Mouse (Mus musculus): ENCODE data around the gene Serpinf2.
A peak's percentile ranks its signal among the peaks of the same experiment; 100 is the strongest.

DNA sequence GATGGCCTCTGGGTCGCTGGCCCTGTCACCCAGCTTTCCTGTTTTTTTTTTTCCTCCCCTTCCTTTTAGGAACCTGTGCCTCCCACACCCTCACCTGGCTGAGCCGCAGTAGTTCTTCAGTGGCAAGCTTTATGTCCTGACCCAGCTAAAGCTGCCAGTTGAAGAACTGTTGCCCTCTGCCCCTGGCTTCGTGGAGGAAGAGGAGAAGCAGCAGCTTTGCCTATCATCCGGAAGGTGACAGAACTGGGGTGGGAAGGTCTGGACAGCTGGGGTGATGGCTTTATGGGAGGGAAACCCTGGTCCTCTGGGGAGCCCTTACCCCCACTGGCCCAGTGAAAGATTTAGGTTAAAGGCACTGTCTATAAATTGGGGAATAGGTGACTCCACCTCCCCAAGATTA, 24.2 kb upstream of the Serpinf2 start:
- TF ChIP-seq USF1 (IDR thresholded peaks at IDR 0.05; ENCODE audit: low read depth) (no peak), POLR2AphosphoS2 (IDR thresholded peaks at IDR 0.05; ENCODE audit: insufficient read length, low read depth) (peak; percentile 65), POLR2A (IDR thresholded peaks at IDR 0.05; ENCODE audit: insufficient read length, low read depth) (peak; percentile 35), MYOD1 (IDR thresholded peaks at IDR 0.05; ENCODE audit: control insufficient read depth in 1 of 3, insufficient read length in 2 of 3, low read depth in 2 of 3) (no peak), SRF (IDR thresholded peaks at IDR 0.05; ENCODE audit: control insufficient read depth, insufficient read length, low read depth) (no peak), TCF12 (IDR thresholded peaks at IDR 0.05; ENCODE audit: insufficient read depth, poor library complexity, severe bottlenecking) (no peak), MYOG (IDR thresholded peaks at IDR 0.05; ENCODE audit: control insufficient read depth in 1 of 3, insufficient read depth in 1 of 3, insufficient read length in 2 of 3, low read depth in 2 of 3) (no peak), E2F4 (IDR thresholded peaks at IDR 0.05; ENCODE audit: insufficient read depth) (no peak), MAX (IDR thresholded peaks at IDR 0.05; ENCODE audit: low read depth) (no peak), TCF3 (IDR thresholded peaks at IDR 0.05; ENCODE audit: insufficient read length, low read depth) (no peak), CEBPB (IDR thresholded peaks at IDR 0.05; ENCODE audit: insufficient read depth, poor library complexity, severe bottlenecking) (no peak), REST (IDR thresholded peaks at IDR 0.05; ENCODE audit: insufficient read depth, insufficient read length) (no peak)
